Mouse (Mus musculus): ENCODE measurements around the gene Atp6v1e2. TPM values are rescaled to one million over a fixed set of nuclear protein-coding genes. Genes with fewer than 3 reads are reported as not detected.

The Atp6v1e2 gene
- polyA plus RNA-seq, 1 experiment, result not detected

GRCm38 (mm10) chr17:86967048-86967447 lies 19.4 kb upstream of the Atp6v1e2 start:
- Histone ChIP-seq H3K27ac (ENCODE audit: insufficient read depth, low read length) (no peak overlapping the region), H3K4me3 (ENCODE audit: insufficient read depth, low read length) (no peak overlapping the region), H3K4me1 (ENCODE audit: control insufficient read depth, insufficient read depth, low read length) (no peaks in the 10 kb centered on the region)
- TF ChIP-seq CTCF (IDR thresholded peaks at IDR 0.05; ENCODE audit: borderline replicate concordance, insufficient read depth, low read length) (no peak), POLR2A (IDR thresholded peaks at IDR 0.05; ENCODE audit: low read depth, low read length) (no peak)

- no peak for TF ChIP-seq CTCF (IDR thresholded peaks at IDR 0.05; ENCODE audit: borderline replicate concordance, insufficient read depth, low read length)
- no peak for TF ChIP-seq POLR2A (IDR thresholded peaks at IDR 0.05; ENCODE audit: low read depth, low read length)
- H3K4me3 ChIP-seq (ENCODE audit: insufficient read depth, low read length), result no peak overlapping the region
- peaks cover 6% of the 10 kb centered on the region for H3K4me1 ChIP-seq (ENCODE audit: control insufficient read depth, insufficient read depth, low read length)
- H3K27ac ChIP-seq (ENCODE audit: insufficient read depth, low read length), result no peak overlapping the region
Measured at GRCm38 (mm10) chr17:86966040-86966439, 18.3 kb upstream of the Atp6v1e2 start.

- peaks cover 13% of the 10 kb centered on the region for H3K4me1 ChIP-seq (ENCODE audit: control insufficient read depth, insufficient read depth, low read length)
- TF ChIP-seq POLR2A (IDR thresholded peaks at IDR 0.05; ENCODE audit: low read depth, low read length) (no peak), CTCF (IDR thresholded peaks at IDR 0.05; ENCODE audit: borderline replicate concordance, insufficient read depth, low read length) (no peak)
Measured at GRCm38 (mm10) chr17:86965121-86965520, 17.4 kb upstream of the Atp6v1e2 start.

GRCm38 (mm10) chr17:86964502-86964901 lies 16.8 kb upstream of the Atp6v1e2 start:
- Histone ChIP-seq H3K27ac (ENCODE audit: insufficient read depth, low read length) (peak overlapping the region; percentile 49; the same call in 1 of the 2 replicates), H3K4me3 (ENCODE audit: insufficient read depth, low read length) (peak overlapping the region; percentile 73), H3K4me1 (ENCODE audit: control insufficient read depth, insufficient read depth, low read length) (peaks cover 13% of the 10 kb centered on the region)
- TF ChIP-seq POLR2A (IDR thresholded peaks at IDR 0.05; ENCODE audit: low read depth, low read length) (peak; percentile 73), CTCF (IDR thresholded peaks at IDR 0.05; ENCODE audit: borderline replicate concordance, insufficient read depth, low read length) (no peak)

More at GRCm38 (mm10) chr17:86965121-86965520, 17.4 kb upstream of the Atp6v1e2 start:
- Histone ChIP-seq H3K27ac (ENCODE audit: insufficient read depth, low read length) (no peak overlapping the region), H3K4me3 (ENCODE audit: insufficient read depth, low read length) (peak overlapping the region; percentile 50)

- Histone ChIP-seq H3K4me3 (ENCODE audit: insufficient read depth, low read length) (peak overlapping the region; percentile 73), H3K27ac (ENCODE audit: insufficient read depth, low read length) (peak overlapping the region; percentile 49), H3K4me1 (ENCODE audit: control insufficient read depth, insufficient read depth, low read length) (peaks cover 13% of the 10 kb centered on the region)
- TF ChIP-seq POLR2A (IDR thresholded peaks at IDR 0.05; ENCODE audit: low read depth, low read length) (no peak), CTCF (IDR thresholded peaks at IDR 0.05; ENCODE audit: borderline replicate concordance, insufficient read depth, low read length) (no peak)
Measured at GRCm38 (mm10) chr17:86964041-86964440, 16.3 kb upstream of the Atp6v1e2 start.

- peak overlapping the region; percentile 73 for H3K4me3 ChIP-seq (ENCODE audit: insufficient read depth, low read length)
- TF ChIP-seq CTCF (IDR thresholded peaks at IDR 0.05; ENCODE audit: borderline replicate concordance, insufficient read depth, low read length) (no peak), POLR2A (IDR thresholded peaks at IDR 0.05; ENCODE audit: low read depth, low read length) (peak; percentile 44; the same call in 1 of the 2 replicates)
- peak overlapping the region; percentile 67 for H3K27ac ChIP-seq (ENCODE audit: insufficient read depth, low read length)
- H3K4me1 ChIP-seq (ENCODE audit: control insufficient read depth, insufficient read depth, low read length), result peaks cover 13% of the 10 kb centered on the region
Measured at GRCm38 (mm10) chr17:86963586-86963902, 15.8 kb upstream of the Atp6v1e2 start.

GRCm38 (mm10) chr17:86962894-86963585 lies 15.3 kb upstream of the Atp6v1e2 start, which contains the start of gene Rhoq:
TSS of gene Rhoq (plus strand) at chr17:86963082.
- peak within 1 kb of the TSS; percentile 94 for H3K27ac ChIP-seq (ENCODE audit: insufficient read depth, low read length)
- no peak for TF ChIP-seq CTCF (IDR thresholded peaks at IDR 0.05; ENCODE audit: borderline replicate concordance, insufficient read depth, low read length)
- TF ChIP-seq POLR2A (IDR thresholded peaks at IDR 0.05; ENCODE audit: low read depth, low read length), result peak; percentile 62
- peaks cover 13% of the 10 kb centered on the region for H3K4me1 ChIP-seq (ENCODE audit: control insufficient read depth, insufficient read depth, low read length)
- H3K4me3 ChIP-seq (ENCODE audit: insufficient read depth, low read length), result peak within 1 kb of the TSS; percentile 73

- peak overlapping the region; percentile 40 for H3K4me3 ChIP-seq (ENCODE audit: insufficient read depth, low read length)
- H3K4me1 ChIP-seq (ENCODE audit: control insufficient read depth, insufficient read depth, low read length), result peaks cover 13% of the 10 kb centered on the region
- peak; percentile 51; the same call in 1 of the 2 replicates for TF ChIP-seq CTCF (IDR thresholded peaks at IDR 0.05; ENCODE audit: borderline replicate concordance, insufficient read depth, low read length)
- peak; percentile 56 for TF ChIP-seq POLR2A (IDR thresholded peaks at IDR 0.05; ENCODE audit: low read depth, low read length)
- peak overlapping the region; percentile 94 for H3K27ac ChIP-seq (ENCODE audit: insufficient read depth, low read length)
Measured at GRCm38 (mm10) chr17:86962297-86962893, 14.7 kb upstream of the Atp6v1e2 start.

GRCm38 (mm10) chr17:86961301-86961841 lies 13.7 kb upstream of the Atp6v1e2 start:
- Histone ChIP-seq H3K4me1 (ENCODE audit: control insufficient read depth, insufficient read depth, low read length) (peaks cover 13% of the 10 kb centered on the region), H3K4me3 (ENCODE audit: insufficient read depth, low read length) (no peak overlapping the region), H3K27ac (ENCODE audit: insufficient read depth, low read length) (peak overlapping the region; percentile 90)
- TF ChIP-seq CTCF (IDR thresholded peaks at IDR 0.05; ENCODE audit: borderline replicate concordance, insufficient read depth, low read length) (no peak), POLR2A (IDR thresholded peaks at IDR 0.05; ENCODE audit: low read depth, low read length) (peak; percentile 20; the same call in 1 of the 2 replicates)

- Histone ChIP-seq H3K27ac (ENCODE audit: insufficient read depth, low read length) (no peak overlapping the region), H3K4me1 (ENCODE audit: control insufficient read depth, insufficient read depth, low read length) (peaks cover 13% of the 10 kb centered on the region), H3K4me3 (ENCODE audit: insufficient read depth, low read length) (no peak overlapping the region)
- no peak for TF ChIP-seq POLR2A (IDR thresholded peaks at IDR 0.05; ENCODE audit: low read depth, low read length)
- no peak for TF ChIP-seq CTCF (IDR thresholded peaks at IDR 0.05; ENCODE audit: borderline replicate concordance, insufficient read depth, low read length)
Measured at GRCm38 (mm10) chr17:86957968-86958367, 10.3 kb upstream of the Atp6v1e2 start.

All from embryonic fibroblast, embryonic 13.5 days (primary cell).